Mouse (Mus musculus): ENCODE measurements around the gene Acr. TPM values are rescaled to one million over a fixed set of nuclear protein-coding genes. Genes with fewer than 3 reads are reported as not detected.
A peak's percentile ranks its signal among the peaks of the same experiment; 100 is the strongest.

Acr gene
- polyA plus RNA-seq, 1 experiment: 0.63 TPM

- no peak for DNase-seq (ENCODE audit: low spot score)
Measured at GRCm38 (mm10) chr15:89547824-89548601, 20.1 kb upstream of the Acr start.

GRCm38 (mm10) chr15:89548837-89549236 is 19.3 kb upstream of the Acr start:
- DNase-seq (ENCODE audit: low spot score): no peak

- DNase-seq (ENCODE audit: low spot score): no peak
Measured at GRCm38 (mm10) chr15:89550506-89550905, 17.6 kb upstream of the Acr start.

GRCm38 (mm10) chr15:89551733-89552132 is 16.4 kb upstream of the Acr start:
- DNase-seq (ENCODE audit: low spot score): no peak

GRCm38 (mm10) chr15:89555591-89555990 is 12.5 kb upstream of the Acr start:
- DNase-seq (ENCODE audit: low spot score): no peak

GRCm38 (mm10) chr15:89556401-89557178 is 11.5 kb upstream of the Acr start:
- no peak for DNase-seq (ENCODE audit: low spot score)

- DNase-seq (ENCODE audit: low spot score): peak; percentile 47
Measured at GRCm38 (mm10) chr15:89557179-89557995, 10.7 kb upstream of the Acr start.

- DNase-seq (ENCODE audit: low spot score): no peak
Measured at GRCm38 (mm10) chr15:89557996-89558390, 10.1 kb upstream of the Acr start.

- DNase-seq (ENCODE audit: low spot score): no peak
Measured at GRCm38 (mm10) chr15:89559202-89559731, 8.9 kb upstream of the Acr start.

- DNase-seq (ENCODE audit: low spot score): no peak
Measured at GRCm38 (mm10) chr15:89572147-89572546, 4.0 kb downstream of the Acr start.

GRCm38 (mm10) chr15:89582494-89582893 is 14.4 kb downstream of the Acr start:
- no peak for DNase-seq (ENCODE audit: low spot score)

- no peak for DNase-seq (ENCODE audit: low spot score)
Measured at GRCm38 (mm10) chr15:89585101-89585500, 17.0 kb downstream of the Acr start.

GRCm38 (mm10) chr15:89585631-89586030 is 17.5 kb downstream of the Acr start:
- DNase-seq (ENCODE audit: low spot score): no peak

GRCm38 (mm10) chr15:89589146-89589545 is 21.0 kb downstream of the Acr start:
- DNase-seq (ENCODE audit: low spot score): no peak

GRCm38 (mm10) chr15:89591317-89591716 is 23.2 kb downstream of the Acr start:
- DNase-seq (ENCODE audit: low spot score): no peak

GRCm38 (mm10) chr15:89591723-89592455 is 23.8 kb downstream of the Acr start, which contains the start of gene Rabl2:
Gene Rabl2 (minus strand): TSS chr15:89591923.
- DNase-seq (ENCODE audit: low spot score): peak; percentile 66

- DNase-seq (ENCODE audit: low spot score): no peak
Measured at GRCm38 (mm10) chr15:89592548-89592947, 24.4 kb downstream of the Acr start.

GRCm38 (mm10) chr15:89605822-89606570 is 37.9 kb downstream of the Acr start:
- no peak for DNase-seq (ENCODE audit: low spot score)

- DNase-seq (ENCODE audit: low spot score): no peak
Measured at GRCm38 (mm10) chr15:89607480-89607879, 39.4 kb downstream of the Acr start.

GRCm38 (mm10) chr15:89607888-89608287 is 39.8 kb downstream of the Acr start:
- DNase-seq (ENCODE audit: low spot score): no peak
